Mouse (Mus musculus) heart, postnatal 0 days (tissue): Measurements from ENCODE around the gene Glt6d1.

Source experiments
- CTCF ChIP-seq: IDR thresholded peaks from 2 replicates; pipeline ENCODE4 v1.5.1; 2016; ENCODE audit warnings: antibody characterized with exemption, control low read depth, low read depth
- EP300 ChIP-seq: IDR thresholded peaks from 2 replicates; pipeline ENCODE4 v1.6.1; 2016; ENCODE audit warnings: antibody characterized with exemption, low read depth

GRCm38 (mm10) chr2:25773507-25773906, 42.1 kb downstream of the Glt6d1 start:
- no peak for TF ChIP-seq CTCF
- no peak for TF ChIP-seq EP300
